Mouse (Mus musculus) brain, embryonic 14.5 days (tissue): Measurements from ENCODE around the gene Gm32742. TPM values are rescaled to one million over a fixed set of nuclear protein-coding genes. Genes with fewer than 3 reads are reported as not detected.

Source experiments
- DNase-seq: peaks from one replicate; pipeline ENCODE4 v3.0.0-alpha.2; 2011; ENCODE audit warnings: low read depth
- CTCF ChIP-seq: fragments of 200-500 bp; IDR thresholded peaks from 2 replicates; pipeline ENCODE4 v1.5.1; 2012; ENCODE audit warnings: inconsistent platforms, mild to moderate bottlenecking, moderate library complexity, borderline replicate concordance; ENCODE audit not compliant: insufficient read depth, insufficient read length; ENCODE audit errors: extremely low read depth
- POLR2A ChIP-seq: fragments of 200-500 bp; IDR thresholded peaks from 2 replicates; pipeline ENCODE4 v1.6.1; 2012; ENCODE audit warnings: mild to moderate bottlenecking, inconsistent platforms, borderline replicate concordance; ENCODE audit not compliant: poor library complexity, insufficient read depth, insufficient read length, severe bottlenecking; ENCODE audit errors: extremely low read depth
- polyA plus RNA-seq: library from polyadenylated mRNA; depleted of rRNA; stranded (reverse); fragments of >200 nt; gene quantifications from 2 replicates; pipeline ENCODE4 v1.2.3, GENCODE M21; 2012; rRNA removed

Gm32742 gene
- polyA plus RNA-seq, 1 experiment: 0.04 TPM

- DNase-seq: no peak
- no peak for TF ChIP-seq CTCF
- TF ChIP-seq POLR2A: no peak
Measured at GRCm38 (mm10) chr9:51093697-51094096, 71.6 kb downstream of the Gm32742 start.

- no peak for DNase-seq
- TF ChIP-seq POLR2A (no peak), CTCF (no peak)
Measured at GRCm38 (mm10) chr9:51081614-51082013, 83.7 kb downstream of the Gm32742 start.

Other genes with a start within 250 kb of the Gm32742 start
- gene Sik2, start 156.4 kb downstream of the Gm32742 start, polyA plus RNA-seq: 17.2 and 20.8 TPM in 2 replicates
- gene Btg4, start 104.6 kb downstream of the Gm32742 start, polyA plus RNA-seq: not detected in 2 replicates
- 0.71 and 1.4 TPM in 2 replicates for gene Layn, start 88.4 kb downstream of the Gm32742 start, polyA plus RNA-seq
- 0.63 and 0.72 TPM in 2 replicates for gene 4833427G06Rik, start 63.4 kb downstream of the Gm32742 start, polyA plus RNA-seq
- 0.13 and 0.18 TPM in 2 replicates for gene Pou2af1, start 48.2 kb upstream of the Gm32742 start, polyA plus RNA-seq
- gene Colca2, start 113.1 kb upstream of the Gm32742 start, polyA plus RNA-seq: 1.1 and 1.2 TPM in 2 replicates
- gene 1810046K07Rik, start 163.4 kb upstream of the Gm32742 start, polyA plus RNA-seq: not detected in 2 replicates